Mouse (Mus musculus): ENCODE measurements around the gene Fam173b.

DNA sequence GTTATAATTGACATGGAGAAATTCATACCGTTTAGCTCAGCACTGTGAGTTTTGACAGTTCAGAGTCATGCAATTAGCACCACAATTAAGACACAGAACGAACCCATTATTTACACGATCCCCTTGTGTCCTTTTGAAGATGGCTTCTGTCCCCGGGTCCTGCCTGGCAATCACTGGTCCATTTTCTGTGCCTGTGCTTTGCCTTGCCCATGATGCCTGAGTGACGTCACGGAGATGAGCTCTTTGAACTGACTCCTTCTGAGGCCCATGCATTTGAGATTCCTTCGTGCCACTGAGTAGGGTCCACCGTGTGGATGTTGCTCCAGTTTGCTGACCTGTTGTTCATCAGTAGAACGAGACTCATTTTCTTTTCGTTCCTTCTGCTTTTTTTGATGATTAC is 26.5 kb downstream of the Fam173b start:
- TF ChIP-seq POLR2A (IDR thresholded peaks at IDR 0.05; ENCODE audit: low read depth, low read length) (no peak), CTCF (IDR thresholded peaks at IDR 0.05; ENCODE audit: borderline replicate concordance, insufficient read depth, low read length) (no peak)
